Comparison of ENCODE assay signal across 7 mouse cellular contexts in genomic region chr11:70214191-70214855, GRCm38 (mm10). TPM values are rescaled to one million over a fixed set of nuclear protein-coding genes. Genes with fewer than 3 reads are reported as not detected.
A peak's percentile ranks its signal among the peaks of the same experiment; 100 is the strongest.
DNase-seq lines count a peak whose midpoint lies in the region; ATAC-seq lines count a peak whose summit lies in the region.

No protein-coding gene starts in this region.

- H3K36me3 ChIP-seq in hindbrain, embryonic 13.5 days = peaks cover 10% of the 10 kb centered on the region
- H3K36me3 ChIP-seq in limb, embryonic 15.5 days = no peaks in the 10 kb centered on the region
- H3K36me3 ChIP-seq in stomach, embryonic 15.5 days = no peaks in the 10 kb centered on the region

- no peak overlapping the region for H3K27ac ChIP-seq in hindbrain, embryonic 13.5 days
- H3K27ac ChIP-seq in limb, embryonic 15.5 days = no peak overlapping the region
- no peak overlapping the region for H3K27ac ChIP-seq in stomach, embryonic 15.5 days

- 0 out of 2 replicates have a peak, but pooled peaks have one; percentile 37 for ATAC-seq in hindbrain, embryonic 13.5 days (ENCODE audit: low FRiP score)
- no peak for ATAC-seq in limb, embryonic 15.5 days (ENCODE audit: insufficient number of reproducible peaks, low FRiP score, low TSS enrichment, low read depth)
- 0 out of 2 replicates have a peak, but pooled peaks have one; percentile 29 for ATAC-seq in stomach, embryonic 15.5 days (ENCODE audit: insufficient read depth, low FRiP score, low read depth)

- H3K9me3 ChIP-seq in hindbrain, embryonic 13.5 days = no peaks in the 10 kb centered on the region
- H3K9me3 ChIP-seq in limb, embryonic 15.5 days = no peaks in the 10 kb centered on the region
- H3K9me3 ChIP-seq in stomach, embryonic 15.5 days = no peaks in the 10 kb centered on the region

- peak overlapping the region; percentile 68 for H3K4me2 ChIP-seq in hindbrain, embryonic 13.5 days
- H3K4me2 ChIP-seq in limb, embryonic 15.5 days = peak overlapping the region; percentile 60
- H3K4me2 ChIP-seq in stomach, embryonic 15.5 days = peak overlapping the region; percentile 67

- H3K4me3 ChIP-seq in hindbrain, embryonic 13.5 days = peak overlapping the region; percentile 39
- H3K4me3 ChIP-seq in limb, embryonic 15.5 days = peak overlapping the region; percentile 33
- peak overlapping the region; percentile 27 for H3K4me3 ChIP-seq in stomach, embryonic 15.5 days (replicated peaks)

- peaks cover 64% of the 10 kb centered on the region for H3K27me3 ChIP-seq in hindbrain, embryonic 13.5 days
- peaks cover 56% of the 10 kb centered on the region for H3K27me3 ChIP-seq in limb, embryonic 15.5 days
- H3K27me3 ChIP-seq in stomach, embryonic 15.5 days (replicated peaks) = peaks cover 31% of the 10 kb centered on the region

- WGBS in hindbrain, embryonic 13.5 days = under 1% methylated on average over 46 of the region's 46 CpGs
- 1% methylated on average over 46 of the region's 46 CpGs for WGBS in limb, embryonic 15.5 days
- WGBS in stomach, embryonic 15.5 days = 2% methylated on average over 46 of the region's 46 CpGs

- DNase-seq in right cerebral cortex, postnatal 25 days = peak; percentile 58
- DNase-seq in right cerebral cortex, adult 18-20 months = no peak
- DNase-seq in embryo, embryonic 9.5 days (ENCODE audit: extremely low spot score) = peak; percentile 51
- no peak for DNase-seq in gastrocnemius, postnatal 25 days

- H3K4me1 ChIP-seq in hindbrain, embryonic 13.5 days (replicated peaks) = peaks cover 40% of the 10 kb centered on the region
- H3K4me1 ChIP-seq in limb, embryonic 15.5 days = peaks cover 28% of the 10 kb centered on the region
- peaks cover 20% of the 10 kb centered on the region for H3K4me1 ChIP-seq in stomach, embryonic 15.5 days

- peak overlapping the region; percentile 73 for H3K9ac ChIP-seq in hindbrain, embryonic 13.5 days
- 0 out of 2 replicates have a peak overlapping the region, but pooled peaks have one; percentile 23 for H3K9ac ChIP-seq in limb, embryonic 15.5 days
- peak overlapping the region; percentile 14; the same call in 1 of the 2 replicates for H3K9ac ChIP-seq in stomach, embryonic 15.5 days

RNA-seq across cellular contexts. Expression of gene Slc16a11, which starts 1.8 kb away (rescaled TPM):
- 3.1 and 4.6 TPM in 2 replicates for polyA plus RNA-seq in hindbrain, embryonic 13.5 days (2015; fragmentation: Nextera tagmentation; extraction: Ambion mirVana)
- 1.5 and 1.6 TPM in 2 replicates for polyA plus RNA-seq in limb, embryonic 15.5 days (2015; fragmentation: Nextera tagmentation; extraction: Ambion mirVana)
- 1.4 and 2.4 TPM in 2 replicates for polyA plus RNA-seq in stomach, embryonic 15.5 days (2015; fragmentation: Nextera tagmentation; extraction: Ambion mirVana)
- not detected for total RNA-seq in gastrocnemius, postnatal 25 days (2021)

RNA-seq across cellular contexts. Expression of gene Slc16a13, which starts 6.5 kb away (rescaled TPM):
- polyA plus RNA-seq in hindbrain, embryonic 13.5 days (2015; fragmentation: Nextera tagmentation; extraction: Ambion mirVana) = 16.1 and 18.1 TPM in 2 replicates
- 11.0 and 12.3 TPM in 2 replicates for polyA plus RNA-seq in limb, embryonic 15.5 days (2015; fragmentation: Nextera tagmentation; extraction: Ambion mirVana)
- 6.9 and 9.8 TPM in 2 replicates for polyA plus RNA-seq in stomach, embryonic 15.5 days (2015; fragmentation: Nextera tagmentation; extraction: Ambion mirVana)
- total RNA-seq in gastrocnemius, postnatal 25 days (2021) = under 1 TPM; 0.10 to 0.88 TPM

RNA-seq across cellular contexts. Expression of gene Bcl6b, which starts 15.3 kb away (rescaled TPM):
- polyA plus RNA-seq in hindbrain, embryonic 13.5 days (2015; fragmentation: Nextera tagmentation; extraction: Ambion mirVana) = 5.0 and 5.5 TPM in 2 replicates
- 12.1 and 13.9 TPM in 2 replicates for polyA plus RNA-seq in limb, embryonic 15.5 days (2015; fragmentation: Nextera tagmentation; extraction: Ambion mirVana)
- 10.9 and 13.6 TPM in 2 replicates for polyA plus RNA-seq in stomach, embryonic 15.5 days (2015; fragmentation: Nextera tagmentation; extraction: Ambion mirVana)
- total RNA-seq in gastrocnemius, postnatal 25 days (2021) = 1 to 10 TPM; 4.1 to 6.2 TPM

RNA-seq across cellular contexts. Expression of gene 0610010K14Rik, which starts 23.4 kb away (rescaled TPM):
- polyA plus RNA-seq in hindbrain, embryonic 13.5 days (2015; fragmentation: Nextera tagmentation; extraction: Ambion mirVana) = 193 and 201 TPM in 2 replicates
- 154 and 172 TPM in 2 replicates for polyA plus RNA-seq in limb, embryonic 15.5 days (2015; fragmentation: Nextera tagmentation; extraction: Ambion mirVana)
- 141 and 144 TPM in 2 replicates for polyA plus RNA-seq in stomach, embryonic 15.5 days (2015; fragmentation: Nextera tagmentation; extraction: Ambion mirVana)
- 10 to 100 TPM; 26.9 to 36.2 TPM for total RNA-seq in gastrocnemius, postnatal 25 days (2021)

RNA-seq across cellular contexts. Expression of gene Gm21988, which starts 25.3 kb away (rescaled TPM):
- polyA plus RNA-seq in hindbrain, embryonic 13.5 days (2015; fragmentation: Nextera tagmentation; extraction: Ambion mirVana) = 12.4 and 14.7 TPM in 2 replicates
- 12.1 TPM in 2 replicates for polyA plus RNA-seq in limb, embryonic 15.5 days (2015; fragmentation: Nextera tagmentation; extraction: Ambion mirVana)
- polyA plus RNA-seq in stomach, embryonic 15.5 days (2015; fragmentation: Nextera tagmentation; extraction: Ambion mirVana) = 8.7 and 11.0 TPM in 2 replicates
- total RNA-seq in gastrocnemius, postnatal 25 days (2021) = 1 to 10 TPM; 2.4 to 3.0 TPM

Comparison
In these comparisons a context has a peak if more than half of its experiments do, and no peak if none do; other contexts are left out.
1. DNase-seq: peak in right cerebral cortex, postnatal 25 days (single experiment) and embryo, embryonic 9.5 days (single experiment); none in right cerebral cortex, adult 18-20 months (single experiment) and gastrocnemius, postnatal 25 days (single experiment).
2. H3K9ac ChIP-seq: peak in every context shown above with its lines; median percentile 73 in hindbrain, embryonic 13.5 days; 23 in limb, embryonic 15.5 days; 14 in stomach, embryonic 15.5 days.
3. Peak in every context shown above with its lines, with median percentiles within 50 percentile points of each other: H3K4me2 ChIP-seq and H3K4me3 ChIP-seq.